Mouse (Mus musculus) thymus, postnatal 14 days (tissue): ENCODE results near the gene Cpm.
"Not testable (repeated sequence)": the region's sequence is repeated elsewhere in the genome, so short reads cannot be mapped to it uniquely, and the experiment has no call there.

Experiments used
- DNase-seq: peaks from one replicate; pipeline ENCODE4 v3.0.0; 2021

The Cpm gene

DNA sequence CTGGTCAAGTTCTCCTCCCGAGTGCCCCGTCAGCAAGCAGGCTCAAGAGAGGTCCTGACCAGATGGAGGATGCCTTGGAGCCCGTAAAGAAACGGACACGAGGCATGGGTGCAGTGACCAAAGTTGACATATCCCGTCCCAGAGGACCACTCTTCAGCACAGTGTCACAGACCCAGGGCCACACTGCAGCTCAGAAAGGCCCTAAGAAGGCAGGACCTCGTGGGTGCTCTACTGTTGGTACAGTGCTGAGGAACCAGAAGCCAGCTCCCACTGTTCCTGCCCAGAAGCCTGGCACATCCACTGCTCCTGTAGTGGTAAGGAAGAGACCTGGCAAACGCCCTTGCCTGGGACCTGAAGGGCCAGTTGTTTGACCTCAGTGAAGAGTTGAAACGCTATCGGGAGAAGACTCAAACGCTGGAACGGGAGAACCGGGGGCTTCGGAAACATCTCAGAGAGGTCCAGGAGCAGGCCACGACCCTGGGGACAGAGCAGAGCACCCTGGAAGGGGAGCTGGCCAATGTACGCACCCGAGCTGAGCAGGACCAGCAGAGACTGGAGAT is 34.9 kb upstream of the Cpm start:
- DNase-seq, result no peak

DNA sequence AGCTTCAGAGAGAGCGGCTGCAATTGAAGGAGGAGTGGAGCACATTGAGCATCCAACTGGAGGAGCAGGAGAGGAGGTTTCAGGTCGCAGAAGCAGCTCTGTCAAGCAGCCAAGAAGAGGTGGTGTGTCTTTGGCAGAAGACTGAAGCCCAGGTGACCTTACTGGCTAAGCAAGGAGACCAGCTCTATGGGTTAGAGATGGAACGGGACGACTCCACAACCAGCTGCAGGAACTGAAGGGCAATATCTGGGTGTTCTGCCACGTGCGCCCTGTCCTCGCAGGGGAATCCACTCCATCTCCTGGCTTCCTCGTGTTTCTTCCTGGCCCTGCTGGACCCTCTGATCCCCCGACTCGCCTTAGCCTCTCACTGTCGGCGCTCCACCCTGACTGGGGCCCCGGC is 34.4 kb upstream of the Cpm start:
- DNase-seq, result no peak

DNA sequence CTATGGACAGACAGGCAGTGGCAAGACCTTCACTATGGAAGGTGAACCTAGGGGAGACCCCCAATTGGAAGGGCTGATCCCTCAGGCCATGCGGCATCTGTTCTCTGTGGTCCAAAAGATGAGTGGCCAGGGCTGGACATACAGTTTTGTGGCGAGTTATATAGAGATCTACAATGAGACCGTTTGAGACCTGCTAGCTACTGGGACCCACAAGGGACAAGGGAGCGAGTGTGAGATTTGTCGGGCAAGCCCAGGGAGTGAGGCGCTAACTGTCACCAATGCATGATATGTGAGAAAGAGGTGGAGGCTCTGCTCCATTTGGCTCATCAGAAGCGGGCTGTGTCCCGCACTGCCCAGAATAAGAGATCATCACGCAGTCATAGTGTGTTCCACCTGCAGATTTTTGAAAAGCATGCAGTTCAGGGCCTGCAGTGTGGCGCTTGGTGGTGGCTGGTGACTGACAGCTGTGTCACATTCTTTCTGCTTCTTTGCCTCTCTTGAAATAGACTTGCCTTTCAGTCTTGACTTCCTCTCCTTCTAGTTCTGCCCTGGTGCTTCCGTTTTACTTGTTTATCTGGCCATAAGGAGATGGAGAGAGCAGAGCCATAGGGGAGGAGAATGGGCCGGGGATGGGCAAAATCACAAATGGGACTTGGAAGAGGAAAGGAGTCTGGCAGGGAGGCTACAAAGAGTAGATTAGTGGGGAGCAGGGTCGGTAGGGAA is 33.7 kb upstream of the Cpm start:
- no peak for DNase-seq

DNA sequence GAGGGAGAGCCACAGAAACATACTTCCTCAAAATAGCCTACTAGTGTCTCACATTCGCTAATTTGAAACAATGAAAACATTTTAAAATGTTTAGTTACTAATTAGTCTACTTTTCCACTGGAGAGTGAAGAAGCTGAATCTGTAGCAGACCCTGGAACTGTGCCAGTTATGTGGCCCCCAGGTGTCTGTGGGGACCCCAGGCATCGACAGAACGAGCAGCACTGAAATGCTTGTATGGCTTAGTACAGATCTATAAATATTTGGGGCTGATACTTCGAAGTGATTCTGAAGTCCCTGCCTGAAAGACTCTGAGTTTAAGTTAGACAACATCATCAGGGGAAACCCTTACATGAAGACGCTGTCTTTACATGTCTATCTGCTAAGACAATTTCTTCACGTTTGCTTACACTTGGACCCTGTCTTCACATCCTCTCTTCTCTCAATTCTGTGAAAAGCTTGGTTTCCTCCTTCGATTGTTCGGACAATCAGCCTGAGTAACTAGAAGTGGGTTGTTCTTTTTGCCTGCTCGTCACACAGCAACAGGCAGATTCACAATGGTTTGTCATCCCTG is 33.0 kb upstream of the Cpm start:
- no peak for DNase-seq

DNA sequence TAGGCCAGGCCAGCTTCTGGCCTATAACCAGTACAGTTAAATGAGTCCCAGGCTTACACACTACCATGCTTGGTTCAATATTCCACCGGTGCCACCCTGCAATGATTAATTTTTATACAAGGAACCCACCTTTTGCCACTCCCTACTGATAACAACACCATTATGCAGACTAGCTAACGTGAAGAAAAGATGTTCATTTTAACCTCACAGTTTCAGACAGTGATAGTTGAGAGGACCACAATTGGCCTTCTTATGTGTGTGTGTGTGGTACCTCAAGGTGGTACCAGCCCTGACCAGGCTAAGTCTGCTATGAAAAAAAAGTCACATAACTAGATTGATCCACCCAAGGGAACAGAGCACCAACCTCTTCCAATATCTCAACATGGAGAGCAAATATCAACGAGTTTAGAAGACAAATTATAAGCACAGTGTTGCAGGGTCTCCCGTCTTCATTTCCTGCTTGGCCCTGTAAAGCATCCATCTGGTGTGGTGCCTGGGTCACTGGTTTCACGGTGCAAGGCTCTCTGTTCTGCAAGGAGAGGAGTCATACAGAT is 32.5 kb upstream of the Cpm start:
- no peak for DNase-seq

DNA sequence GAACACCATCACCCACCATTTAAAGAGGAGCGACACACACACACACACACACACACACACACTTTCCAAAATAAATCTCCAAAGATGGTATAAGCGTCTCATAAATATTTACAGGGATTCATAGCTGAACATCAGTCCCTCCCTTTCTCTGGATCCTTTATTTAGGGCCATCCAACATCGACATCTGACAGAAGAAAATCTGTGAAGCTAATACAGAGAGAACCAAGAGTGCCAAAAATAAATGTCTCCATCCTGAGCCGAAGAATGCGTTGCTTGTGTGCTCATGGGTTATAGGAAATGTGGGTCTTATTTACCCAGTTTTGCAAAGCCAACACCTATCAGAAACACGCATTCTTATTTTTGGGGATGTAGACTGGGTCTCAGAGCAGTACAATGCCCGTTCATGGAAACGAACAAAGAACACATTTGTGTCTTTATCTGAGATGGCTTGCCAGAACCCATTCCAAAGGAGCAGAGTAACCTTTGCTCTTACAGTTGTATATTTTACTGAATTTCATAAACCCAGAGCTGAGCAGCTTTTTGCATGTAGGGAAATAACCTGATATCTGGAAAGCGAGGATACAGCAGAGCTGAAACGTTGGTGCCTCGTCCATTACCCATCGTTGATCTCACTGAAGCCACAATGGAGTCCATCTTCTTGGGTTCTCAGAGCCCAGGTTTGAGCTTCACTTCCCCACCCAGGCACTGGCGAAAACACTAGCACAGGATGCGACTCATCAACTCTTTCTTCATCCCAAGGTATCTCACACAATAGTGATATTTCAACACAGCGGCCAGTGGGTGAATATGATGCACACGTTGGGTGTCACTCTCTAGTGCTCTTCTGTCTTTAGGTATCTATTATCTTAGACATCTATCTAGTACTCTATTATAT is 31.7 kb upstream of the Cpm start:
- DNase-seq, result not testable (repeated sequence)

DNA sequence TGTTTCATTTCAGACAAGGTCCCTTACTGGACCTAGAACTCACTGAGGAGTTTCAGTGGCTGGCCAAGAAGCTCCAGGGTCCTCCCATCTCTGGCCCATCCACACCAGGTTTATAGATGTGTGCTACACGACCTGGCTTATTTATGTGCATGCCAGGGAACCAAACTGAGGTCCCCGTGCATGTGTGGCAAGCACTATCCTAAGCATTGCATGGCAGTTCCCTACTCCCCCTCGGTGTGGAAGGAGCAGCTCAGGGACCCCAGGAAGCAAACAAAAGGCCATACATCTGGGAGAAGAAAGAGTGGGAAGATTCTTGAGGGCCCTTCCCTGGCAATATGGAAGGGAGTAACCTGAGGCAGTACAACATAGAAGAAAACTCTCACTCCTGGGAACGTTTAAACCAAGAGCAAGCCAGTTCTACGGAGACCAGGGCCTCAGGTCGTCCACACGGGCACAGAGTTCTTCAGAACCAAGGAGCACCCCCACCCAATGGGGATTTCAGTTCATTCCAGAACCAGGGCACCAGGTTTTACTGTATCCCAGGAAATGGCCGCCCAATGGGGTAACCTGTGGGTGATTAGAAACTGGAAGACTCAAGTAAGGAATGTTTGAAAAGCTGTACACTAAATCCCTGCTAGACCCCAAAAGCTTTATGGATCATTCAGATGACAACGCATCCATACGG is 30.9 kb upstream of the Cpm start:
- DNase-seq, result no peak

DNA sequence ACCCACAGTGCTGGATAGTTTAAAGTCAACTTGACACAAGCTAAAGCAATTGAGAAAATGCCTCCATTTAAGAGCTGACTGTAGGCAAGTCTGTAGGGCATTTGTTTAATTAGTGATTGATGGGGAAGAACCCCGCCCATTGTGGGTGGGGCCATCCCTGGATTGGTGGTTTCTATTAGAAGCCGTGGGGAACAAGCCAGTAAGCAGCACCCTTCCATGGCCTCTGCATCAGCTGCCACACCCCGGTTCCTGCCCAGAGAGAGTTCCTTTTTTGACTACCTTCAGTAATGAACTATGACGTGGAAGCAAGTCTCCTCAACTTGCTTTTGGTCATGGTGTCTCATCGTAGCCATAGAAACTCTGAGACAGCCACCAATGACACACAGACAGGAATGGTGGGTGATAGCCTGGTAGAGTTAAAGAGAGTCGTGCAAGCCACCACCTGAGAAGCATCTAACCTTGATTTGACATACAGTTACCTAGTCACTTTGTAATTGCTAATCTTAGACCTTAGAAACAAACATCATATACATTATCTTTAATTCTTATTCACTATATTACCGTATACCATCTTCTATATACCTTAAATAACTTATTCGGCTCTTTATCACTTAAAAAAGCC is 30.2 kb upstream of the Cpm start:
- DNase-seq, result not testable (repeated sequence)

DNA sequence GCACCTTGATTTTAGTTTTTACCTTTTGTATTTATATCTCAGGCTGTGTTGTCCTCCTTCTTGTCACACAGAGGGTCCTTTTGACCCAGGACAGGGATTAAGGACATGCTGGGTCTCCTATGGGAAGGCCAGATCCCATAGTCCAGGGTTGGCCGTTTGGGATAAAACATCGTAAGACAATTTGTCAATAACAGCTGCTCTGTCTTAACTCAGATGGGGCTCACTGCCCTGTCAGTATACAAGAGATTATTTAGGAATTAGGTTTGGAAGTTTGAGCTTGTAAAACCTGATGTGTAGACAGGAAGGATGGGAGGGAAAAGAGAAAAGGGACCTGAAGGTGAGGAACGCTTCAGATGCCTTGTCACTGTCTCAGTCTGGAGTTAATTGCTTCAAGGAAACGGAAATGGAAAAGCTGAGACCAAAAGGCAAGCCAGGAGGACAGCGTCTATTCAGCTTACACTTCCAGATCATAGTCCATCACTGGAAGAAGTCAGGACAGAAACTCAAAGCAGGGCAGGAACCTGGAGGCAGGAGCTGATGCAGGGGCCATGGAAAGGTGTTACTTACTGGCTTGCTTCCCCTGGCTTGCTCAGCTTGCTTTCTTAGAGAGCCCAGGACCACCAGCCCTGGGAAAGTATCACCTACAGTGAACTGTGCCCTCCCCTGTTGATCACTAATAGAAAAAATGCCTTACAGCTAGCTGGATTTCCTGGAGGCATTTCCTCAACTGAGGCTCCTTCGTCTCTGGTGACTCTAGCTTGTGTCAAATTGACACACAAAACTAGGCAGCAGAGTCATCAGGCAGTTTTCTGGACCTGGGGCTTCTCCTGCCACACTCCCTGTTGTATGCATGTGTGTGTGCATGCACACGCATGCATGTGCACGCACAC is 27.9 kb upstream of the Cpm start:
- no peak for DNase-seq

DNA sequence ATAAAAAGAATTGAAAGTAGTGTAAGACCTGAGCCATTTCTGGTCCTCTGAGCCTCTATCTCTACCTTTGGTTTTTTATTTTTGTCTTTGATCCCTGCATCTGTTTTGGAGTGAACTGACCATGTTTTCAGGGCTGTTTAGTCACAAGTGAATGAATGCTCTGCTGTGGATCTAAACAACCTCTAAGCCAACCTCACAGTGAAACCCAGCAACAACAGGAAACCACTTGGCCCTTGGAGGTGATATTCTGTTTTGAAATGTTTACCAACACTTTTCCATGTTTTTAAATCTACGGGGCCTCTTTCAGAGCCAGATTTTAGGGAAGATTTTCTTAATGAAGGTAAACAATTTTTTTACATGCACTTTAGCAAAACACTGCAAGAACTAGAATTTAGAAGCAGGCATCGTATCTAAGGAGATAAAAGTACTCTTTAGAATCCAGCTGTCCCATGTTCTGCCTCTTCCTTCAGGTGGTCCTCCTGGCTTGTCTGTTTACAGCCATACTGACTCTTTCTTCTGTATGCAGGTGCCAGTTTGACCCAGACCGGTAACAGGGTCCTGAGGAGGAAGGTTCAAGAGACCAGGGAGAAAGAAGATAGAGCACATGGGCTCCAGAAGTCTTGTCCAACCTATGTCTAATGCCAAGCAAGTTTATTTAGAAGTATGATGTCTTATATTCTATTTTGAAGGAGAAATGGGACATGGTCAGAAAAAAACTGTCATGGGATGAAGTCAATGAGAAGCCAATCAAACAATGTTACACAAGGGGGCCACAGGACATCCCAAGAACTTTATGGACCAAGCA is 26.8 kb upstream of the Cpm start:
- no peak for DNase-seq

DNA sequence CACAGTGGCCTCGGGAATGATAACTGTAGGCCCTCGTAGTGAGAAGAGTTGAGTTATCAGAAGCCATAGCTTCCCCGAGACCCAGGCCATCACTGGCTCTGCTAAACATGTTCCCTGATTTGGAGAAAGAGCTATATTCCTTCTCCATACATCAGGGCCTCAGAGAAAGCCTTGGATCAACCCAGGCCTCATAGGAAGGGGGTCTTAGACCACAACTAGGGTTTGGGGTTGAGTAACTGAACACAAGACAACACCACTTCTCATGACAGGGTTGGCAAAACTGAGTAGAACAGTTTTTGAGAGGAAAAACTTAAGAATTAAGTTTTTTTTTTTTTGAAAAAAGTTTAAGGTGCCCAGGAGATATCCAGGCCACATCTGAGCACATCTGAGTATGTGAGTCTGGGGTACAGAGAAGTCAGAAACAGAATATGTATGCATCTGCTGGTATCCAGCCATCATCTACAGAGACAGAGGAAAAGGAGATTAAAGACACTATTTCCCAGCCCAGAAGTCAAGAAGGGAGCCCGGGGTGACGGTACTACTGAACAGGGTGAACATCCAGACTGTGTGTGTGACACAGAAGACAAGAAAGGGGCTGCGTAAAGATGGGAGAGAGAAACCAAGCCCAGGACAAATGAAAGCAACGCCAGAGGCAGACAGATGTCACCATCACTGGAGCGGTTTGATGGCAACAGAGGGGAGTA is 26.0 kb upstream of the Cpm start:
- no peak for DNase-seq

DNA sequence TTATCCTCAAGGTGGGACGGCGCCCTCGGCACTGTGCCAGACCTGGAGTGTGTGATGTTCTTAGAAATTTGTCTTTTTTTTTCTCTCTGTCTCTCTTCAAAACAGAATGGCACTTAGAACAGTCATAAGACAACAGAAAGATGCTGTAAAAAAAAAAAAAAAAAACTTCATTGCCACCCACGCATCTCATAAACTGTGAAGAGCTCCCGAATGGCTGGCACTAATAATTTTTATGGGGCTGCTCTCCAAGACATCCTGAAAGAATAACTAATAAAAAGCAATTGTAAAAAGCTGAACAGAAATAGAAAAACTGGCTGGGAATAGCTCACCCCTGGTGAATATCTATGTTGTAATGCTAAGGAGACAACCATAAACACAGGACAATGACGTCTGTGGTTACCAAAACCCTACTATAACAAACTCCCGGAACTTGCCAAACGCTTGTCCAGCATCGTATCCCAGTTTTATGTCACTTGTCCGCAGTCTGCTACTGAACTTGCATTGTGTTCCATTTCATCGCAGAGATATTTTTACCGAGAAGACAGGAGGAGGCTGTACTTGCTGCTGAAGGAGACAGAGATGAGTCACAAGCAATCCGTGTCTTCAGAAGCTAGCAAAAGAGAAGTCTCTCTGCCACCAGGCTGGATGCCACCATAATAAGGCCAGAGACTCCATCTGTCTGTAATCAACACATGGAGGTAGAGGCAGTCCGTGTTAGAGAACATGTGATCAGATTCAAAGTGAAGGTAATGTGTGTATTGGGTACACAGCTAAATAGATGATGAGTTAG is 25.3 kb upstream of the Cpm start:
- DNase-seq, result no peak

DNA sequence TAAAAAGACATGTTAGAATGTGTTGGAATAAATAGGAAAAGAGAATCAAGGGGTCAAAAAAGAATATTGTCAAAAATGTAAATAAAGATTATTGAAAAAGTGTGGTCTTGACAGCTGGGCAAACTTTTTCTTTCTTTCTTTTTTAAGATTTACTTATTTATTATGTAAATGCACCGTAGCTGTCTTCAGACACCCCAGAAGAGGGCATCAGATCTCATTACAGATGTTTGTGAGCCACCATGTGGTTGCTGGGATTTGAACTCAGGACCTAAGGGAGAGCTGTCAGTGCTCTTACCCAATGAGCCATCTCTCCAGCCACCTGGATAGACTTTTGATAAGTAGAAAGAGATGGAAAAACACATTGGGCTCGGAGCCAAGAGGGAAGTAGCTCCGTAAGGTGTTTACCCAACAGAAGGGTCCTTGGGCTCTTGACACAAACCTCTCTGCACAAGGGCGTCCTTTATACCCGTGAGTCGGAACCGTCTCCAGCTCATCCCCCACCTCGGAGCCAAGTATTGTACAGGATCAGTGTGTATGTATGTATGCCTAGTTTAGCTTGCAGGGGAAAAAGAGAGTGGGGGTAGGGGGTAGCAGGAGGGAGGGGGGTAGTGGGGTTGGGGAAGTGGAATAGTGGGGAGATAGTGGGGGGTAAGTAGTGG is 24.5 kb upstream of the Cpm start:
- no peak for DNase-seq

DNA sequence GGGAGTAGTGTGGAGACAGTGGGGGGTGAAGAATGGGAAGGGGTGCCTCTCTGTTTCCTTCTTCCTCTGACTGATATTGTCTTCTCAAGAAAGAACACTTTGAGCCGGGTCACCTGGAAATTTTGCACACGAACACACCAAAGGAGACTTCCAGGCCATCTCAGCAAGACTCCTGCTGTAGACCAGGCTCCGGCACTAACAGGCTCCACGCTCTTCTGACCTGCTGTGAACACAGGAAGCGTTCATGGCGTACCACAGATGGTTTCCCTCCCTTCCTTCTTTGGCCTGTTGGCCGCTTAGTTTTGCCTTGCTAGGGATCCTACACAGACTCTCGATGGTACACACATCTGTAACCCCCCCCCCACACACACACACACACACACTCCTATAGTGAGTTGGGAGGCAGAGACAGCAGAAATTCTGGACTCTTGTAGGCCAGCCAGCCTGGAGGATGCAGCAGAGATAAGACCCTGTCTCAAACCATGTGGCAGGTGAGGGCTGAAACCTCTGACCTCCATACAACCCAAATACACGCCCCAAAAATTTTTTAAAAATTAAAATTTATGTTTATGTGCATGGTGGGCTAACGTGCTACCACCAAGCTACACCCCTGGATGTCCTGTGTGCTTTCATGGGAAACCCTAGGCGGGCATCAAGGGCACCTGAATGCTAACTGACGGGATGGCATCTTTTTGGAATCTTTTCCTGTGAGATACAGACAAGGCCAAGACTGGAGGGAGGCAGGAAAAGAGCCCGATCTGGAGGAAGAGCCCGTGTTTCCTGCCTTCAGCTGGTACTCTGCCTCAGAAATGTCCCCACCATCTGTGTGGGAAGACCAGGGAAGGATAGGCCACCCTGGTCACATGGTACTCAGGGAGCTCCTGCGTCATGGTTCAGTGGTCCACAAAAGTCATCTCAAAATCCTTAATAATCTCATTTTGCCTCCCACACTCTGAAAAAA is 23.7 kb upstream of the Cpm start:
- no peak for DNase-seq

DNA sequence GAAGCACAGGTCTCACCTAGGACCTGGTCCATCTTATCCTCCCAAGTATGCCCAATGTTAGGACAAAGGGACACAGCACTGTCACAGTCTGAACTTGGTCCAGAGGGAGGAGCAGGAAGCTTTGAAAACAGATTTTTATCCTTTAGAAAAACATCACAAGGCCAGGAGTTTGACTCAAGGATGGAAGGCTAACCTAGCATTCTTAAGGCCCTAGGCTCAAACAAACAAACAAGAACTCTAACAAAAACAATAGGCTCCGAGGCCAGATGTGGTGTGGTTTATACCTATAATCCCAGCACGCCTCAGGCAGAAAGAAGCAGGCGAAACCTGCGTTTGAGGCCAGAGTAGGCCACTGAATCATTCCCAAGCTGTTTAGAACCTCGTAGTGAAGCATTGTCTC is 22.9 kb upstream of the Cpm start:
- DNase-seq, result no peak

DNA sequence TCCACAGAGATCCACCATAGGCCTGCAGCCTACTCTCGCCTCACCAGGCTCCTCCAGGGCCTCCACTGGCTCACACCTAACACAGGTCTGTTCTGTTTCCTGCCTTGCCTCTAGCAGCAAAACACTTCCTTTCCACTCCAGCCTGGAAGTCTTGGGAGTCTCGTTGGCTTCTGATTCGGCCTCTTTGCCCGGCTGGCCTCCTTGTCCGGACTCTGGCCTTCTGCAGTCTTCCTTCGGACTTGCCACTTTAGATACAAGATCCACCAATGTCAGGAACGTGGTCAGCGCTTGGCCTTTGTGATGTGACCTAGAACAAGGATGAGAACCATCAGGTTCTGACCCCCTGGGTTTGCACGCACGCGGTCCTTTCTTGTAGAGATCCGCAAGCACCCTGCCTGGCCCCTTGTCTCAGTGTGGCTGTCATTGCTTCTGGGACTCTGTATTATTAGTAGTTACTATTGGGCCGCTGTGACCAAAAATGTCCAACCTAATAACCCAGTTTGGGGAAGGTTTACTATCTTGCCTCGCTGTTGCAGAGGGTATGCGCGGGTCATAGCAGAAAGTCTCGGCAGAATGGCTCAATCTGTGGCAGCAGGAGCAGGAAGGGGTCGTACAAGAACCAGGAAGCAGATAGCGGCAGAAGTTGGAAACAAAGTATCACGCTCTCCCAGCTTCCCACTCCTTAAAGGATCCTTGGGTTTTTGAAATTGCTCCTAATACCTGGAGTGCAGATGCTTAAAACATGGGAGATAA is 22.1 kb upstream of the Cpm start:
- DNase-seq, result no peak
